17 mouse cellular contexts compared by ENCODE assay signal in genomic region chr6:7476907-7477306, GRCm38 (mm10).
"Had no signal": no experiment of that assay in that cellular context is flagged by ENCODE, and none has a peak within 500 bp of the region (broad histone marks: within the 10 kb centered on the region; RNA-seq: fewer than 3 reads in every experiment).

No protein-coding gene starts in this region.

- H3K9me3 ChIP-seq: midbrain, embryonic 10.5 days; midbrain, embryonic 12.5 days; neural tube, embryonic 12.5 days had no signal

- H3K27ac ChIP-seq: midbrain, embryonic 10.5 days; midbrain, embryonic 12.5 days; neural tube, embryonic 12.5 days had no signal

- H3K4me3 ChIP-seq: midbrain, embryonic 10.5 days; midbrain, embryonic 12.5 days; neural tube, embryonic 12.5 days had no signal

- H3K27me3 ChIP-seq: midbrain, embryonic 12.5 days; neural tube, embryonic 12.5 days had no signal

- H3K4me2 ChIP-seq: lung, embryonic 14.5 days; midbrain, embryonic 12.5 days; neural tube, embryonic 12.5 days had no signal

- H3K36me3 ChIP-seq: midbrain, embryonic 10.5 days; midbrain, embryonic 12.5 days; neural tube, embryonic 12.5 days had no signal

- H3K4me1 ChIP-seq: midbrain, embryonic 10.5 days; midbrain, embryonic 12.5 days; neural tube, embryonic 12.5 days had no signal

- H3K9ac ChIP-seq: lung, embryonic 14.5 days; midbrain, embryonic 12.5 days; neural tube, embryonic 12.5 days had no signal

- ATAC-seq: midbrain, embryonic 16.5 days had no signal

- DNase-seq: lung, adult 18-20 months; lung, embryonic 14.5 days; lung, postnatal 10 days; lung, postnatal 4 days; midbrain, embryonic 14.5 days; retina, postnatal 1 day; right cerebral cortex, adult 18-20 months; right cerebral cortex, postnatal 25 days; right cerebral cortex, postnatal 4 days; spleen, adult 18-20 months; thymus, adult 18-20 months; thymus, postnatal 25 days; thymus, postnatal 4 days had no signal
